ENCODE assay signal across 10 mouse cellular contexts in the genomic region with DNA sequence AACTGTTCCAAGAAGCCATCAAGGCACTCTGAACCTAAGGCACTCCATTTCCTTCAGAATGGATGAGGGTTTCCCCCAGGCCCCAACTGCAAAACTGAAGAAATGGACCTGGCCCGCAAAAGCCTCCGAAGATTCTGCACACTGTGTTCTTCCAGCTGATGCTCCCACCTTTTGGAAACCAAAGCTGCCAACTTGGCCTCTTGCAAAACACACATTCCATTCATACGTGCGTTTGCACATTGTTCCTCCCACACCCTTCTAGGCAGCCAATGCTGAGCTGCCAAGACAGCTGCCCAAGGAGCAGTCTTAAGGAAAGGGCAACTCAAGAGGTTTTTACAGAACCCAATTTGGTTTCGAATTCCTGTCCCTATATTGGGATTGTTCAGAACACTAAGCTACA. TPM values are rescaled to one million over a fixed set of nuclear protein-coding genes. Genes with fewer than 3 reads are reported as not detected.
A peak's percentile ranks its signal among the peaks of the same experiment; 100 is the strongest.
DNase-seq lines count a peak whose midpoint lies in the region; ATAC-seq and TF ChIP-seq lines count a peak whose summit lies in the region.
"Had no signal": no experiment of that assay in that cellular context is flagged by ENCODE, and none has a peak within 500 bp of the region (broad histone marks: within the 10 kb centered on the region; RNA-seq: fewer than 3 reads in every experiment).

No protein-coding gene starts in this region.

- no peaks in the 10 kb centered on the region for H3K4me1 ChIP-seq in lung, embryonic 14.5 days (ENCODE audit: insufficient read depth)
- H3K4me1 ChIP-seq: liver, embryonic 15.5 days had no signal

- no peaks in the 10 kb centered on the region for H3K27me3 ChIP-seq in lung, embryonic 14.5 days (ENCODE audit: insufficient read depth, low read length)
- H3K27me3 ChIP-seq: liver, embryonic 15.5 days had no signal

- DNase-seq in 3T3-L1 (ENCODE audit: low read depth, low spot score) (peak; percentile 76), NIH3T3 (ENCODE audit: low read depth) (peak; percentile 62)
- DNase-seq in gastrocnemius, postnatal 36 days = peak; percentile 22 to 65
- peak; percentile 50 for DNase-seq in lung, embryonic 14.5 days
- no peak for DNase-seq in layer of hippocampus, postnatal 10 days (ENCODE audit: low spot score in 2 of 2)
- no peak for DNase-seq in embryo, embryonic 10.5 days (ENCODE audit: low spot score)
- no peak for DNase-seq in layer of hippocampus, adult 9-11 months
- no peak for DNase-seq in natural killer cell, adult 2 months (ENCODE audit: low spot score in 2 of 2)
- DNase-seq: thymus, postnatal 36 days had no signal

- no peaks in the 10 kb centered on the region for H3K9me3 ChIP-seq in lung, embryonic 14.5 days (ENCODE audit: low read depth, low read length)
- H3K9me3 ChIP-seq: liver, embryonic 15.5 days had no signal

- no peak for TF ChIP-seq CTCF in lung, embryonic 14.5 days (IDR thresholded peaks at IDR 0.05; ENCODE audit: low read depth)

- H3K27ac ChIP-seq in lung, embryonic 14.5 days (ENCODE audit: low read depth) = no peak overlapping the region
- H3K27ac ChIP-seq: liver, embryonic 15.5 days had no signal

- ATAC-seq in lung, embryonic 14.5 days (ENCODE audit: insufficient read depth) = no peak

- H3K36me3 ChIP-seq in lung, embryonic 14.5 days (ENCODE audit: insufficient read depth) = peaks cover 25% of the 10 kb centered on the region

- intact Hi-C loops in gastrocnemius, postnatal 36 days (cut with DNase I) = loop anchor here (2.0 kb wide), 1 partner anchor 354 kb away; no protein-coding TSS in a partner anchor

- 70% methylated on average over 5 of the region's 5 CpGs for WGBS in lung, embryonic 14.5 days

- no peak overlapping the region for H3K4me3 ChIP-seq in lung, embryonic 14.5 days (ENCODE audit: low read depth, low read length)
- H3K4me3 ChIP-seq: liver, embryonic 15.5 days had no signal

- no peak overlapping the region for H3K4me2 ChIP-seq in lung, embryonic 14.5 days
- H3K4me2 ChIP-seq: liver, embryonic 15.5 days had no signal

- no peak overlapping the region for H3K9ac ChIP-seq in lung, embryonic 14.5 days
- H3K9ac ChIP-seq: liver, embryonic 15.5 days had no signal

RNA-seq across cellular contexts. Expression of a gene that starts 44.9 kb away (rescaled TPM):
- 10 to 100 TPM in 1 of 2 experiments, 1 to 10 TPM in 1; 8.6 to 12.2 TPM for total RNA-seq in gastrocnemius, postnatal 36 days (2021)
- polyA plus RNA-seq in lung, embryonic 14.5 days (2014; fragmentation: Nextera tagmentation; extraction: Ambion mirVana) = 5.5 and 6.2 TPM in 2 replicates
- 1 to 10 TPM; 7.3 to 8.9 TPM for total RNA-seq in layer of hippocampus, postnatal 10 days (2021)

RNA-seq across cellular contexts. Expression of a gene that starts 45.4 kb away (rescaled TPM):
- 10 to 100 TPM; 12.3 to 16.2 TPM for total RNA-seq in gastrocnemius, postnatal 36 days (2021)
- 7.3 and 7.8 TPM in 2 replicates for polyA plus RNA-seq in lung, embryonic 14.5 days (2014; fragmentation: Nextera tagmentation; extraction: Ambion mirVana)
- total RNA-seq in layer of hippocampus, postnatal 10 days (2021) = 10 to 100 TPM; 23.3 to 24.0 TPM

RNA-seq across cellular contexts. Expression of a gene that starts 56.9 kb away (rescaled TPM):
- 1 to 10 TPM in 1 of 2 experiments, under 1 TPM in 1; 0.54 to 1.5 TPM for total RNA-seq in gastrocnemius, postnatal 36 days (2021)
- polyA plus RNA-seq in lung, embryonic 14.5 days (2014; fragmentation: Nextera tagmentation; extraction: Ambion mirVana) = 31.7 and 35.6 TPM in 2 replicates
- total RNA-seq in layer of hippocampus, postnatal 10 days (2021) = 1 to 10 TPM; 7.1 to 9.6 TPM

RNA-seq across cellular contexts. Expression of a gene that starts 56.9 kb away (rescaled TPM):
- 1 to 10 TPM in 1 of 2 experiments, under 1 TPM in 1; 0.54 to 1.6 TPM for total RNA-seq in gastrocnemius, postnatal 36 days (2021)
- polyA plus RNA-seq in lung, embryonic 14.5 days (2014; fragmentation: Nextera tagmentation; extraction: Ambion mirVana) = 22.4 and 27.5 TPM in 2 replicates
- 1 to 10 TPM; 3.6 to 4.6 TPM for total RNA-seq in layer of hippocampus, postnatal 10 days (2021)

Comparison
In these comparisons a context has a peak if more than half of its experiments do, and no peak if none do; other contexts are left out.
1. DNase-seq: peak in 3T3-L1 (single experiment), NIH3T3 (single experiment), gastrocnemius, postnatal 36 days (2 of 2) and lung, embryonic 14.5 days (single experiment); none in layer of hippocampus, postnatal 10 days (0 of 2), embryo, embryonic 10.5 days (single experiment), layer of hippocampus, adult 9-11 months (single experiment) and natural killer cell, adult 2 months (0 of 2).